Mouse (Mus musculus) heart, adult 2 months (tissue): ENCODE data around the gene Pank4. TPM values are rescaled to one million over a fixed set of nuclear protein-coding genes. Genes with fewer than 3 reads are reported as not detected.

Experiments used
- DNase-seq, 2 experiments: peaks; one replicate each; pipeline ENCODE4 v3.0.0; 2021
- H3K27ac ChIP-seq: fragments of 200-600 bp; 2 replicates; pipeline ENCODE4 v1.8.1; 2022
- H3K27me3 ChIP-seq: fragments of 200-500 bp; 2 replicates; pipeline ENCODE4 v1.6.1; 2012; ENCODE audit warnings: mild to moderate bottlenecking, low read length, inconsistent platforms, mixed read lengths; ENCODE audit not compliant: control insufficient read depth, insufficient read depth
- H3K36me3 ChIP-seq: fragments of 200-500 bp; 2 replicates; pipeline ENCODE4 v1.6.1; 2012; ENCODE audit warnings: low read length, inconsistent platforms; ENCODE audit not compliant: control insufficient read depth, insufficient read depth
- H3K4me1 ChIP-seq: fragments of 200-500 bp; 2 replicates; pipeline ENCODE4 v1.6.1; 2011; ENCODE audit warnings: low read length; ENCODE audit not compliant: control insufficient read depth, insufficient read depth
- H3K4me3 ChIP-seq: fragments of 200-600 bp; 2 replicates; pipeline ENCODE4 v1.8.1; 2022
- H3K79me2 ChIP-seq: fragments of 200-500 bp; replicated peaks from 2 replicates; pipeline ENCODE4 v1.6.1; 2012; ENCODE audit warnings: mild to moderate bottlenecking, inconsistent platforms, low read length, moderate library complexity, mixed read lengths; ENCODE audit not compliant: control insufficient read depth, insufficient read depth
- H3K9ac ChIP-seq: fragments of 200-500 bp; 2 replicates; pipeline ENCODE4 v1.6.1; 2012; ENCODE audit warnings: low read depth, mild to moderate bottlenecking, control low read depth, inconsistent platforms, low read length, mixed read lengths
- CTCF ChIP-seq: fragments of 200-600 bp; IDR thresholded peaks from 2 replicates; pipeline ENCODE4 v1.8.1; 2022; ENCODE audit warnings: antibody characterized with exemption, mild to moderate bottlenecking, moderate library complexity
- EP300 ChIP-seq: fragments of 200-500 bp; IDR thresholded peaks from 2 replicates; pipeline ENCODE4 v1.6.1; 2011; ENCODE audit warnings: low read depth, low read length, control low read depth; ENCODE audit not compliant: insufficient read depth
- POLR2A ChIP-seq: fragments of 200-500 bp; IDR thresholded peaks from 2 replicates; pipeline ENCODE4 v1.6.1; 2011; ENCODE audit warnings: mild to moderate bottlenecking, low read depth, low read length, control low read depth; ENCODE audit not compliant: insufficient read depth
- WGBS: fragments of 180-500 bp; shearing (Covaris S2); methylation state at CpG from one replicate; pipeline ENCODE4 v1.1.7; 2018; 5-methylcytosine and 5-hydroxymethylcytosine counted together
- intact Hi-C: fragments of 180-260 bp; cut with DNase I; formaldehyde crosslinking; loops from one replicate; pipeline ENCODE4 v1.15.1; 2025
- polyA plus RNA-seq: library from polyadenylated mRNA; depleted of rRNA; stranded (reverse); fragments of >200 nt; gene quantifications from 2 replicates; pipeline ENCODE4 v1.2.3, GENCODE M21; 2012
- total RNA-seq, 2 experiments: library from RNA; stranded (reverse); gene quantifications; 2 replicates each; pipeline ENCODE4 v1.2.3; 2021

Gene Pank4
- total and polyA plus RNA-seq, 3 experiments, result 40.7 to 59.6 (median 43.9) TPM

GRCm38 (mm10) chr4:154922931-154923330, 41.0 kb upstream of the Pank4 start:
- Histone ChIP-seq H3K36me3 (no peaks in the 10 kb centered on the region), H3K9ac (no peak overlapping the region), H3K27ac (no peak overlapping the region), H3K27me3 (no peaks in the 10 kb centered on the region), H3K79me2 (no peaks in the 10 kb centered on the region), H3K4me3 (no peak overlapping the region), H3K4me1 (peaks cover 4% of the 10 kb centered on the region)
- DNase-seq, result no peak
- TF ChIP-seq CTCF, result no peak
- TF ChIP-seq EP300, result no peak
- no peak for TF ChIP-seq POLR2A
- intact Hi-C loops, result no loop called here
- 72% methylated on average over 5 of the region's 5 CpGs for WGBS

DNA sequence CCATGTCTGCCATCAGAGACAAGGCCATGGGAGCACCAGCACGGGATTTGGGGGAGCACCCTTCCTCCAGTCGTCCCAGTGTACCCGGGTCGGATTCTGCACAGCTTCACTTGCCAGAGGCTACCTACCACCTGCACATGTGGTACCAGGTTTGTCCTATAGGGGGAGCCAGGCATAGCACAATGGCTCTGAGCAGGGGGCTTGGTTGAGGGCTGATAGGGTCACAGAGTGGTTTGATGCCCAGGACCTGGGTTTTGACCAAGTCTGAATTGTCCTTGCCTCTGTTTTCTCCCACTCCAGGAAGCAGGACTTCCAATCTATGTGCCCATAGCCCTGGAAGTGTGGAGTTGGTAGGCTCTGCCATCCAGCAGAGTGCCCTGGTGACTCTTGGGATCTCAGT, 38.5 kb upstream of the Pank4 start:
- Histone ChIP-seq H3K27ac (no peak overlapping the region), H3K4me1 (peaks cover 12% of the 10 kb centered on the region), H3K4me3 (no peak overlapping the region), H3K36me3 (no peaks in the 10 kb centered on the region), H3K9ac (no peak overlapping the region), H3K27me3 (no peaks in the 10 kb centered on the region), H3K79me2 (no peaks in the 10 kb centered on the region)
- WGBS, result 49% methylated on average over 4 of the region's 4 CpGs
- no peak for TF ChIP-seq EP300
- TF ChIP-seq CTCF, result peak; percentile 71
- intact Hi-C loops, result no loop called here
- no peak for DNase-seq

- Histone ChIP-seq H3K4me1 (peaks cover 12% of the 10 kb centered on the region), H3K4me3 (peak overlapping the region; percentile 59), H3K27me3 (no peaks in the 10 kb centered on the region), H3K36me3 (no peaks in the 10 kb centered on the region), H3K27ac (peak overlapping the region; percentile 93), H3K9ac (peak overlapping the region; percentile 47), H3K79me2 (no peaks in the 10 kb centered on the region)
- intact Hi-C loops, result no loop called here
- 56% methylated on average over 9 of the region's 9 CpGs for WGBS
- DNase-seq, result peak in 1 of 2 experiments; percentile 14
- TF ChIP-seq EP300 (no peak), POLR2A (no peak), CTCF (no peak)
Observed at GRCm38 (mm10) chr4:154926969-154927898, 36.7 kb upstream of the Pank4 start.

- WGBS, result 24% methylated on average over 5 of the region's 5 CpGs
- peaks cover 12% of the 10 kb centered on the region for H3K4me1 ChIP-seq
- peak; percentile 71 to 77 for DNase-seq
- intact Hi-C loops, result no loop called here
- no peaks in the 10 kb centered on the region for H3K79me2 ChIP-seq
- no peaks in the 10 kb centered on the region for H3K36me3 ChIP-seq
- H3K27me3 ChIP-seq, result no peaks in the 10 kb centered on the region
- TF ChIP-seq POLR2A, result 0 out of 2 replicates have a peak, but pooled peaks have one; percentile 22
- no peak for TF ChIP-seq EP300
- TF ChIP-seq CTCF, result no peak
- peak overlapping the region; percentile 59 for H3K4me3 ChIP-seq
- peak overlapping the region; percentile 50 for H3K9ac ChIP-seq
- H3K27ac ChIP-seq, result peak overlapping the region; percentile 93
Observed at GRCm38 (mm10) chr4:154927899-154928337, 36.0 kb upstream of the Pank4 start.

DNA sequence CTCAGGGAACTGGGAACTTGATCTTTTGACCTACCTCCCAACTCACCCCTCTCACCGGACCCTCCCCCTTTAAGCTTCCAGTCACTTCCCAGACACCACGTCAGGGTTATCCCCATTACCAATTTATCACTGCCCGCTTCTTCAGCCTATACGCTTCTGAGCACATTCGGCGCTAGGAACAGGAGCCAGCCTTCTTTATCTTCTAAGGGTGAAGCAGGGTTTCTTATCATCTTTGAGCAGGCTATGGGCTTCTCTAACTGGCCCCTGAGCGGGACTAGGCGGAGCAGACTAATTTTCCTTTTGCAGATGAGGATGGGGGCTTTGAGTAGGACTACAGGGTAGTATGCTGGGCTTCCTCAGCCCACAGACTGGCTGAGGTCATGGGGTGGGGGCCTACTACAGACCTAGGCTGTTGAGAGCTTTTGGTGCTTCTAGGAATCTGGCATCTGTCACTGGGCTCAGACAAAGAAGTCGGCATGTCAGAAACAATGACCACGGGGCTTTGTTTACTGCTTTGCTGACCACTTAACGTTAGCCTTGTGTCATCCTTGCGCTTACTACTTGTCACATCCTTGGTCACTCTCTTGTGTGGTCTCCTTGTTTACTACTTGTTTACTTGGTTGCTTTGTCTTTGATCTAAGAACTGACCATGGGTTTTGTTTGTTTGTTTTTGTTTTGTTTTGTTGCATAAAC, 35.4 kb upstream of the Pank4 start, which contains the start of gene Tnfrsf14:
Gene Tnfrsf14, minus strand, starts transcription at position 169 of the 693 bp plus-strand sequence.
- DNase-seq, result no peak
- intact Hi-C loops, result no loop called here
- H3K4me1 ChIP-seq, result peaks cover 12% of the 10 kb centered on the region
- no peaks in the 10 kb centered on the region for H3K79me2 ChIP-seq
- 37% methylated on average over 12 of the region's 12 CpGs for WGBS
- peak within 1 kb of the TSS; percentile 50 for H3K9ac ChIP-seq
- no peaks in the 10 kb centered on the region for H3K36me3 ChIP-seq
- peak within 1 kb of the TSS; percentile 93 for H3K27ac ChIP-seq
- TF ChIP-seq EP300 (no peak), POLR2A (no peak), CTCF (no peak)
- no peaks in the 10 kb centered on the region for H3K27me3 ChIP-seq
- H3K4me3 ChIP-seq, result peak within 1 kb of the TSS; percentile 59
